Mouse (Mus musculus): ENCODE data around the gene Tmem86b.

DNA sequence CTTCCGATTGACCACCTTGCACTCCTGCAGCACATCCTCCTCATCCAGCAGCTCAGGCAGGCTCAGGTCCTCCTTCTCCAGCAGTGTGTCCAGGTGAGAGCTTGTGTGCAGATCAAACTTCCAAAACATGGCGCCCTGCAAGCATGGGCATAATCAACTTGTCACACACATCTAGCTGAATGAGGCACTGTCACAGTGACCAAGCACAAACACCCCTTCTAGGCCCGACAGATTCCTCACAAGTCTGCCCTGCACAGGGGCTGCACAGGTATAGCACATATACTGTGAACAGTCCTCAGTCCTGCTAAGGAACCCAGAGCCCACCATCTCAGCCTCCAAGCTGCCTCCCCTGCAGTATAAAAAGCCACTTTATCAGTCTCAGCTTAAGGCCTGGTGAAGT is 15.6 kb upstream of the Tmem86b start:
- TF ChIP-seq CTCF (IDR thresholded peaks at IDR 0.05; ENCODE audit: control insufficient read depth, insufficient read depth, insufficient read length) (no peak), USF1 (IDR thresholded peaks at IDR 0.05; ENCODE audit: low read depth) (no peak), MAX (IDR thresholded peaks at IDR 0.05) (no peak), CEBPB (IDR thresholded peaks at IDR 0.05; ENCODE audit: low read depth) (no peak), MYOG (IDR thresholded peaks at IDR 0.05; ENCODE audit: control insufficient read depth, extremely low read depth, insufficient read length) (no peak), FOSL1 (IDR thresholded peaks at IDR 0.05; ENCODE audit: insufficient read depth, low read length, poor library complexity, severe bottlenecking) (no peak)

Data from C2C12 (cell line).